Mouse (Mus musculus) lung, embryonic 14.5 days (tissue): ENCODE results near the gene Ppp4r1. TPM values are rescaled to one million over a fixed set of nuclear protein-coding genes. Genes with fewer than 3 reads are reported as not detected.

Source experiments
- ATAC-seq: fragments of 200-750 bp; cut with Nextera tagmentation; 2 replicates; pipeline ENCODE4 v1.8.0; 2017; ENCODE audit warnings: mild to moderate bottlenecking, moderate TSS enrichment, moderate library complexity; ENCODE audit not compliant: insufficient read depth
- DNase-seq: peaks from one replicate; pipeline ENCODE4 v3.0.0-alpha.2; 2015
- H3K27ac ChIP-seq: fragments of 300-500 bp; sonication (generic); 2 replicates; pipeline ENCODE4 v1.5.1; 2014; ENCODE audit warnings: low read depth, mild to moderate bottlenecking, moderate library complexity
- H3K27me3 ChIP-seq: fragments of 300-500 bp; sonication (generic); 2 replicates; pipeline ENCODE4 v1.6.1; 2014; ENCODE audit warnings: low read length, control low read depth; ENCODE audit not compliant: insufficient read depth
- H3K36me3 ChIP-seq: fragments of 300-500 bp; sonication (generic); 2 replicates; pipeline ENCODE4 v1.6.1; 2014; ENCODE audit warnings: control low read depth; ENCODE audit not compliant: insufficient read depth
- H3K4me1 ChIP-seq: fragments of 300-500 bp; sonication (generic); 2 replicates; pipeline ENCODE4 v1.6.1; 2014; ENCODE audit warnings: antibody characterized with exemption, control low read depth; ENCODE audit not compliant: insufficient read depth
- H3K4me2 ChIP-seq: fragments of 300-500 bp; sonication (generic); 2 replicates; pipeline ENCODE4 v1.6.1; 2014; ENCODE audit warnings: mild to moderate bottlenecking
- H3K4me3 ChIP-seq: fragments of 300-500 bp; sonication (generic); 2 replicates; pipeline ENCODE4 v1.5.1; 2014; ENCODE audit warnings: low read depth, low read length
- H3K9ac ChIP-seq: fragments of 300-500 bp; sonication (generic); 2 replicates; pipeline ENCODE4 v1.6.1; 2014
- H3K9me3 ChIP-seq: fragments of 300-500 bp; sonication (generic); 2 replicates; pipeline ENCODE4 v1.6.1; 2016; ENCODE audit warnings: low read depth, low read length, control low read depth
- CTCF ChIP-seq: IDR thresholded peaks from 2 replicates; pipeline ENCODE4 v1.5.1; 2016; ENCODE audit warnings: antibody characterized with exemption, low read depth
- WGBS: fragments of 180-500 bp; shearing (Covaris S2); extraction: QIAGEN DNeasy Blood & Tissue Kit; methylation state at CpG from one replicate; pipeline ENCODE4 v1.1.7; 2014; 5-methylcytosine and 5-hydroxymethylcytosine counted together
- polyA plus RNA-seq: library from polyadenylated mRNA; unstranded; fragments of >200 nt; fragmentation: Nextera tagmentation; extraction: Ambion mirVana; gene quantifications from 2 replicates; pipeline ENCODE4 v1.2.1, GENCODE M21; 2014

Gene Ppp4r1
- polyA plus RNA-seq, 1 experiment from 2014 or later = 50.6 TPM

GRCm38 (mm10) chr17:65836746-65837145, 54.4 kb downstream of the Ppp4r1 start:
- TF ChIP-seq CTCF = no peak
- Histone ChIP-seq H3K36me3 (peaks cover 94% of the 10 kb centered on the region), H3K4me3 (no peak overlapping the region), H3K9ac (no peak overlapping the region), H3K4me1 (no peaks in the 10 kb centered on the region), H3K4me2 (no peak overlapping the region), H3K27ac (no peak overlapping the region), H3K9me3 (no peaks in the 10 kb centered on the region), H3K27me3 (no peaks in the 10 kb centered on the region)
- DNase-seq (no peak), ATAC-seq (no peak)
- 79% methylated on average over 3 of the region's 3 CpGs for WGBS

DNA sequence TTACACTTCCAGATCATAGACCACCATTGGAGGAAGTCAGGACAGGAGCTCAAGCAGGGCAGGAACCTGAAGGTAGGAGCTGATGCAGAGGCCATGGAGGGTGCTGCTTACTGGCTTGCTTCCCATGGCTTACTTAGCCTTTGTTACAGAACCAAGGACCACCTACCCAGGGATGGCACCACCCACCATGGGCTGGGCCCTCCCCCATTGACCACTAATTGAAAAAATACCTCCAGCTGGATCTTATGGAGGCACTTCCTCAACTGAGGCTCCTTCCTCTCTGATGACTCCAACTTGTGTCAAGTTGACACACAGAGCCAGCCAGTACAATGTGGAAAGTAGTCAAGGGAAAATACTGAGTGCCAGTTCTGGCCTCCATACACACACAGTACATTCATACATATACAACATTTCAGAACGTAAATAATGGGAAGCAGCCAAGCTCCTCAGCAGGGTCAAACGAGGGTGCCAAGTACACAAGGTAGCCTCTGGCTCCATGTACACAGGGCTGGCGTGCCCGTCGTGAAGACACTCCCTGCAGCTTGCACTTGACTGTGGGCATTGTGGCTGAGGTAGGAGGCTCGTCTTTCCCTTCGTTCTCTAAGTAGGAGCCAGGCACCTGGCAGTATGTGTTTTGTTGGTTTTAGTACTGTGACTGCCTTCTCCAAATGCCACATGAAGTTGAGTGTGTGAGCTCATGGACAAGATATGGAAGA, 57.3 kb downstream of the Ppp4r1 start:
- no peak for ATAC-seq
- Histone ChIP-seq H3K4me3 (no peak overlapping the region), H3K4me2 (no peak overlapping the region), H3K4me1 (no peaks in the 10 kb centered on the region), H3K27ac (no peak overlapping the region), H3K36me3 (peaks cover 82% of the 10 kb centered on the region), H3K9me3 (no peaks in the 10 kb centered on the region), H3K27me3 (no peaks in the 10 kb centered on the region), H3K9ac (no peak overlapping the region)
- no peak for DNase-seq
- no peak for TF ChIP-seq CTCF
- WGBS = 67% methylated on average over 7 of the region's 7 CpGs

DNA sequence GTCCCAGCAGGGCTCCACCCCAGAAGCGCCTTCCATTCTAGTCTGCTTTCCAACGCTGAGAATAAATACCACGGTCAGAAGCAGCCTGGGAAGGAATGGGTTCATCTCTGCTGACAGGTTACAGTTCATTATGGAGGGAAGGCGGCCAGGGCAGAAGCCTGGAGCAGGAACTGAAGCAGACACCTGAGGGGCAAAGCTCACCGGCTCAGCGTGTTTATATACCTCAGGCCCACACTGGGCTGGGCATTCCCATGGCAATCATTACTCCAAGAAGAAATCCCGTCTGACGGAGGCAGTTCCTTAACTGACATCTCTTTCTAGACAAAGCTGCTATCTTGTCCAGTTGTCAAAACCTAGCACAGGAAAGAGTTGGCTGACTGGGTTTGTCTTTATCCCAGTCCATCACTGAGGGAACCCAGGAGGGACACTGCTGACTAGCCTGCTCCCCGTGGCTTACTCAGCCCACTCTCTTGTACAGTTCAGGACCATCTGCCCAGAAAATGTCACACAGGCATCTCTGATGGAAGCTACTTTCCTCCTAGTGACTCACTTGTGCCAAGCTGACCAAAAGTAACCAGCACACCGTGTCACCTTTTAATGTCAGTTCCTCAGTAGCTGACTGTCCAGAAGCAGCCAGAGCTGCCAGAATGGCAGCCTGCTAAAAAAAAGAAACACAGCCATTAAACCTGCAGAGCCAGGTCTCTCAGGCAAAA, 60.5 kb downstream of the Ppp4r1 start:
- H3K27me3 ChIP-seq = no peaks in the 10 kb centered on the region
- DNase-seq (no peak), ATAC-seq (no peak)
- H3K4me1 ChIP-seq = no peaks in the 10 kb centered on the region
- H3K9ac ChIP-seq = no peak overlapping the region
- 69% methylated on average over 10 of the region's 10 CpGs for WGBS
- H3K4me3 ChIP-seq = no peak overlapping the region
- H3K36me3 ChIP-seq = peaks cover 72% of the 10 kb centered on the region
- no peaks in the 10 kb centered on the region for H3K9me3 ChIP-seq
- no peak overlapping the region for H3K4me2 ChIP-seq
- H3K27ac ChIP-seq = no peak overlapping the region
- TF ChIP-seq CTCF = no peak

- no peak for ATAC-seq
- 89% methylated on average over 6 of the region's 6 CpGs for WGBS
- peaks cover 70% of the 10 kb centered on the region for H3K36me3 ChIP-seq
Measured at GRCm38 (mm10) chr17:65845423-65845822, 63.0 kb downstream of the Ppp4r1 start.

DNA sequence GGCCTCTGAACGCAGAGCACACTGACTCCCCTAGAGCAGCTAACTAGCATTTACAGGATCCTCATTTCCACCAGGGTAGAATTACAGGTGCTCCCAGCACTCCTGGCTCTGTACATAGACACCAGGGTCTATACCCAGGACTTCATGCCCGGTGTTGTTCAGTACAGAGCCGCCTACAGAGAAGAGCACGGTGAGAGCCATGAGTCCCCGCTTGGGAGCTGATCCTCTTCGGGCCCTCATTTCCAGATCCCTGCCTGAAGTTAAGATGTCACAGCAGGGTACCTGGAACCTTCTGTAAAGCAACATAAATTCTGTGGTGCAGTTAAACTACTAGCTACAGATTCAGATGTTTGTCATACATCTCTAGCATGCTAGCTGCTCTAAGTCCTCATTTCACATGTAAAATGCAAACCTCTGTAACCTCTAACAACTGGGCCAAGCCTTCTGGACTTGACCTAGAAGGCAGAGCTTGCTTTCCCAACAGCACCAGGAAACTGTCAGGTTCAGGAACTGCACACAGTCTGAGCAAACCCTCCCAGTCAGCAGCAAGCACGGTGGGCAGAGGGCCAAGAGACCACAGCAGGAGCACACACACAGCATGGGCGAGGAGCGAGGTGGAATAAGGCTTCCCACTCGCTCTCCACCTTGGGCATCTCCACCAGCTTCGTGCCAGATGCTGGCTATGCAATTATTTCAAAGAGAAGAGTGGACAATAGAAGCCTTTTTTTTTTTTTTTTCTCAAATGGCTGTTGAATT, 65.5 kb downstream of the Ppp4r1 start:
- 79% methylated on average over 11 of the region's 11 CpGs for WGBS
- H3K9me3 ChIP-seq = no peaks in the 10 kb centered on the region

More at GRCm38 (mm10) chr17:65845423-65845822, 63.0 kb downstream of the Ppp4r1 start:
- H3K4me3 ChIP-seq = no peak overlapping the region
- H3K27me3 ChIP-seq = no peaks in the 10 kb centered on the region
- H3K9me3 ChIP-seq = no peaks in the 10 kb centered on the region
- H3K9ac ChIP-seq = no peak overlapping the region
- no peaks in the 10 kb centered on the region for H3K4me1 ChIP-seq
- DNase-seq = no peak
- no peak for TF ChIP-seq CTCF
- no peak overlapping the region for H3K27ac ChIP-seq
- no peak overlapping the region for H3K4me2 ChIP-seq

GRCm38 (mm10) chr17:65850487-65850886, 68.1 kb downstream of the Ppp4r1 start:
- DNase-seq = no peak
- H3K36me3 ChIP-seq = peaks cover 73% of the 10 kb centered on the region

More for the DNA sequence above, 65.5 kb downstream of the Ppp4r1 start:
- ATAC-seq (peak; percentile 48; the same call in 1 of the 2 replicates), DNase-seq (peak; percentile 36)
- Histone ChIP-seq H3K27me3 (no peaks in the 10 kb centered on the region), H3K9ac (no peak overlapping the region), H3K4me2 (no peak overlapping the region), H3K36me3 (peaks cover 68% of the 10 kb centered on the region), H3K4me3 (no peak overlapping the region), H3K4me1 (no peaks in the 10 kb centered on the region), H3K27ac (no peak overlapping the region)
- no peak for TF ChIP-seq CTCF

DNA sequence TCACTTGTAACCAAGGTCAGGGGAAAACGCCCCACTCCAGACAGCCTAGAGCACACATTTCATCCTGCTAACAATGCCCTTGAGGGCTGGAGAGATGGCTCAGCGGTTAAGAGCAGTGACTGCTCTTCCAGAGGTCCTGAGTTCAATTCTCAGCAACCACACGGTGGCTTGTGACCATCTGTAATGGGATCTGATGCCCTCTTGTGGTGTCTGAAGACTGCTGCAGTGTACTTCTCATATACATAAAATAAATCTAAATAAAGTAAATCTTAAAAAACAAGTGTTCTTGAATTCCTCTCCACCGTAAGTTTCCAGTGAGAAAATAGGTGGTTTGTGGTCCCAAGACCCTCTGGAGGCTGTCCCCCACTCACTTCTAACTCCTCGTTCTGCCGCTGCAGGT, 69.4 kb downstream of the Ppp4r1 start:
- Histone ChIP-seq H3K27me3 (no peaks in the 10 kb centered on the region), H3K27ac (no peak overlapping the region), H3K36me3 (peaks cover 73% of the 10 kb centered on the region), H3K4me3 (no peak overlapping the region), H3K4me1 (no peaks in the 10 kb centered on the region), H3K9me3 (no peaks in the 10 kb centered on the region), H3K9ac (no peak overlapping the region), H3K4me2 (no peak overlapping the region)
- 77% methylated on average over 6 of the region's 6 CpGs for WGBS
- peak; percentile 35 for TF ChIP-seq CTCF
- no peak for DNase-seq
- ATAC-seq = no peak

More at GRCm38 (mm10) chr17:65850487-65850886, 68.1 kb downstream of the Ppp4r1 start:
- ATAC-seq = no peak
- H3K9ac ChIP-seq = no peak overlapping the region
- 90% methylated on average over 17 of the region's 17 CpGs for WGBS
- H3K4me2 ChIP-seq = no peak overlapping the region
- no peaks in the 10 kb centered on the region for H3K9me3 ChIP-seq
- no peak overlapping the region for H3K4me3 ChIP-seq
- H3K27ac ChIP-seq = no peak overlapping the region
- H3K4me1 ChIP-seq = no peaks in the 10 kb centered on the region
- no peak for TF ChIP-seq CTCF
- no peaks in the 10 kb centered on the region for H3K27me3 ChIP-seq
